Mouse (Mus musculus): ENCODE data around the gene Dock6.
"Not testable (repeated sequence)": the region's sequence is repeated elsewhere in the genome, so short reads cannot be mapped to it uniquely, and the experiment has no call there.

Gene Dock6

GRCm38 (mm10) chr9:21784517-21785307 is 67.7 kb downstream of the Dock6 start:
- DNase-seq (ENCODE audit: low spot score in 2 of 2), result no peak

- DNase-seq (ENCODE audit: low spot score in 2 of 2), result peak in 1 of 2 experiments; percentile 58
Observed at GRCm38 (mm10) chr9:21781657-21782468, 70.6 kb downstream of the Dock6 start.

GRCm38 (mm10) chr9:21777726-21778125 is 74.7 kb downstream of the Dock6 start:
- DNase-seq (ENCODE audit: low spot score in 2 of 2), result no peak

- DNase-seq (ENCODE audit: low spot score in 2 of 2), result no peak
Observed at GRCm38 (mm10) chr9:21774353-21774752, 78.1 kb downstream of the Dock6 start.

- DNase-seq (ENCODE audit: low spot score in 2 of 2), result not testable (repeated sequence)
Observed at GRCm38 (mm10) chr9:21773396-21773795, 79.0 kb downstream of the Dock6 start.

- no peak for DNase-seq (ENCODE audit: low spot score in 2 of 2)
Observed at GRCm38 (mm10) chr9:21769558-21770183, 82.8 kb downstream of the Dock6 start.

GRCm38 (mm10) chr9:21768511-21769411 is 83.7 kb downstream of the Dock6 start:
- DNase-seq (ENCODE audit: low spot score in 2 of 2), result peak in 1 of 2 experiments; percentile 37

GRCm38 (mm10) chr9:21767896-21768295 is 84.5 kb downstream of the Dock6 start:
- DNase-seq (ENCODE audit: low spot score in 2 of 2), result peak in 1 of 2 experiments; percentile 54

- no peak for DNase-seq (ENCODE audit: low spot score in 2 of 2)
Observed at GRCm38 (mm10) chr9:21764084-21764999, 88.1 kb downstream of the Dock6 start.

GRCm38 (mm10) chr9:21762135-21762534 is 90.3 kb downstream of the Dock6 start:
- DNase-seq (ENCODE audit: low spot score in 2 of 2), result peak in 1 of 2 experiments; percentile 51

GRCm38 (mm10) chr9:21760155-21761088 is 92.0 kb downstream of the Dock6 start, which contains the start of gene Spc24:
TSS of gene Spc24 (minus strand) at chr9:21760303.
- DNase-seq (ENCODE audit: low spot score in 2 of 2), result peak; percentile 92 to 95

GRCm38 (mm10) chr9:21759718-21760117 is 92.7 kb downstream of the Dock6 start:
- DNase-seq (ENCODE audit: low spot score in 2 of 2), result no peak

GRCm38 (mm10) chr9:21758576-21759529 is 93.6 kb downstream of the Dock6 start:
- no peak for DNase-seq (ENCODE audit: low spot score in 2 of 2)

- no peak for DNase-seq (ENCODE audit: low spot score in 2 of 2)
Observed at GRCm38 (mm10) chr9:21754516-21755321, 97.7 kb downstream of the Dock6 start.

GRCm38 (mm10) chr9:21754003-21754402 is 98.4 kb downstream of the Dock6 start:
- DNase-seq (ENCODE audit: low spot score in 2 of 2), result peak; percentile 70 to 83

- peak; percentile 30 to 65 for DNase-seq (ENCODE audit: low spot score in 2 of 2)
Observed at GRCm38 (mm10) chr9:21752252-21752792, 100.1 kb downstream of the Dock6 start.

- no peak for DNase-seq (ENCODE audit: low spot score in 2 of 2)
Observed at GRCm38 (mm10) chr9:21751347-21751746, 101.1 kb downstream of the Dock6 start.

All from urinary bladder, postnatal 36 days (tissue).